Comparison of ENCODE assay signal across 8 mouse cellular contexts in the genomic region with DNA sequence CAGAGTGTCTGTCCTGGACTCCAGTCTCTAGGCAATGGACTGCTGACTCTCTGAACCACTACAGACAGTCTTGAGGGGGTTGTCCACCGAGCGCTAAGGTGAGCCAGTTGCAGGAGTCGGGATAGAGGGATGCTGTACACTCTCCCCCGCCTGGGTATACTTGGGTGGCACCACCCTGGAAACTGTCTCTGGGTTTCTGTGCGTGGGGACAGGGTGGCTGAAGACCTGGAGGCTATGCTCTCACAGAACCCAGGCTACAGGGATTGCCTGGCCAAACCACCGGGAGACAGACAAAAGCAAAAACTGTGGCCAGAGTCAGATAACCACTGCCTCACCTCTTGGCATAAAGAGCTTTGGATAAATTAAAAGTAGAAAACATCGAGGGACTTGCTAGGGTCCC. TPM values are rescaled to one million over a fixed set of nuclear protein-coding genes. Genes with fewer than 3 reads are reported as not detected.
DNase-seq lines count a peak whose midpoint lies in the region; ATAC-seq lines count a peak whose summit lies in the region.

No protein-coding gene starts in this region.

- peaks cover 17% of the 10 kb centered on the region for H3K36me3 ChIP-seq in kidney, embryonic 15.5 days
- H3K36me3 ChIP-seq in embryonic facial prominence, embryonic 13.5 days = peaks cover 27% of the 10 kb centered on the region
- H3K36me3 ChIP-seq in intestine, embryonic 14.5 days (ENCODE audit: control insufficient read depth, insufficient read depth, low read length) = peaks cover 10% of the 10 kb centered on the region; the same call in 1 of the 2 replicates
- H3K36me3 ChIP-seq in midbrain, embryonic 16.5 days (ENCODE audit: control insufficient read depth, insufficient read depth, low read length) = peaks cover 19% of the 10 kb centered on the region

- H3K4me3 ChIP-seq in kidney, embryonic 15.5 days (replicated peaks) = peak overlapping the region; percentile 68
- H3K4me3 ChIP-seq in embryonic facial prominence, embryonic 13.5 days = peak overlapping the region; percentile 76
- peak overlapping the region; percentile 69 for H3K4me3 ChIP-seq in intestine, embryonic 14.5 days (ENCODE audit: low read depth, low read length)
- H3K4me3 ChIP-seq in midbrain, embryonic 16.5 days (ENCODE audit: low read depth, low read length) = peak overlapping the region; percentile 85

- no peak for DNase-seq in kidney, postnatal 4 days
- DNase-seq in intestine, embryonic 14.5 days (ENCODE audit: low spot score) = no peak
- no peak for DNase-seq in left cerebral cortex, adult 9 months (ENCODE audit: low spot score in 2 of 2)
- no peak for DNase-seq in adrenal gland, postnatal 4 days (ENCODE audit: low spot score in 2 of 2)
- no peak for DNase-seq in urinary bladder, postnatal 10 days (ENCODE audit: low spot score)

- H3K9me3 ChIP-seq in kidney, embryonic 15.5 days (replicated peaks) = peaks cover 4% of the 10 kb centered on the region; the same call in 1 of the 2 replicates
- 0 out of 2 replicates have a peak, but pooled peaks cover 2% of the 10 kb centered on the region for H3K9me3 ChIP-seq in embryonic facial prominence, embryonic 13.5 days
- H3K9me3 ChIP-seq in intestine, embryonic 14.5 days (ENCODE audit: control insufficient read depth, low read length) = no peaks in the 10 kb centered on the region
- no peaks in the 10 kb centered on the region for H3K9me3 ChIP-seq in midbrain, embryonic 16.5 days (replicated peaks; ENCODE audit: control insufficient read depth, low read length, poor library complexity, severe bottlenecking)

- no peaks in the 10 kb centered on the region for H3K27me3 ChIP-seq in kidney, embryonic 15.5 days
- no peaks in the 10 kb centered on the region for H3K27me3 ChIP-seq in embryonic facial prominence, embryonic 13.5 days
- no peaks in the 10 kb centered on the region for H3K27me3 ChIP-seq in intestine, embryonic 14.5 days (replicated peaks; ENCODE audit: control insufficient read depth, insufficient read depth, low read length)
- no peaks in the 10 kb centered on the region for H3K27me3 ChIP-seq in midbrain, embryonic 16.5 days (ENCODE audit: control insufficient read depth, insufficient read depth, low read depth, low read length)

- no peak for ATAC-seq in kidney, embryonic 15.5 days (replicated peaks; ENCODE audit: low FRiP score)
- ATAC-seq in embryonic facial prominence, embryonic 13.5 days (ENCODE audit: insufficient number of reproducible peaks, insufficient read depth, low FRiP score, low TSS enrichment, low read depth) = no peak
- ATAC-seq in intestine, embryonic 14.5 days (replicated peaks; ENCODE audit: low FRiP score, low TSS enrichment, low read depth) = no peak
- peak; percentile 21; the same call in 1 of the 2 replicates for ATAC-seq in midbrain, embryonic 16.5 days

- H3K4me2 ChIP-seq in kidney, embryonic 15.5 days = peak overlapping the region; percentile 85
- peak overlapping the region; percentile 80 for H3K4me2 ChIP-seq in embryonic facial prominence, embryonic 13.5 days
- peak overlapping the region; percentile 89 for H3K4me2 ChIP-seq in intestine, embryonic 14.5 days (ENCODE audit: low read length)
- H3K4me2 ChIP-seq in midbrain, embryonic 16.5 days (ENCODE audit: low read length) = peak overlapping the region; percentile 65

- no peak overlapping the region for H3K27ac ChIP-seq in kidney, embryonic 15.5 days
- no peak overlapping the region for H3K27ac ChIP-seq in embryonic facial prominence, embryonic 13.5 days
- H3K27ac ChIP-seq in intestine, embryonic 14.5 days (ENCODE audit: low read depth) = no peak overlapping the region
- H3K27ac ChIP-seq in midbrain, embryonic 16.5 days (ENCODE audit: low read length) = no peak overlapping the region; the same call in 1 of the 2 replicates

- peaks cover 19% of the 10 kb centered on the region for H3K4me1 ChIP-seq in kidney, embryonic 15.5 days
- H3K4me1 ChIP-seq in embryonic facial prominence, embryonic 13.5 days = peaks cover 25% of the 10 kb centered on the region
- 0 out of 2 replicates have a peak, but pooled peaks cover 10% of the 10 kb centered on the region for H3K4me1 ChIP-seq in intestine, embryonic 14.5 days (replicated peaks; ENCODE audit: control insufficient read depth, insufficient read depth, low read length)
- H3K4me1 ChIP-seq in midbrain, embryonic 16.5 days (ENCODE audit: control insufficient read depth, insufficient read depth, low read length) = peaks cover 19% of the 10 kb centered on the region

- WGBS in kidney, embryonic 15.5 days = 84% methylated on average over 7 of the region's 7 CpGs
- 78% methylated on average over 7 of the region's 7 CpGs for WGBS in embryonic facial prominence, embryonic 13.5 days
- 85% methylated on average over 7 of the region's 7 CpGs for WGBS in intestine, embryonic 14.5 days
- WGBS in midbrain, embryonic 16.5 days = 81% methylated on average over 7 of the region's 7 CpGs

- H3K9ac ChIP-seq in kidney, embryonic 15.5 days = no peak overlapping the region
- H3K9ac ChIP-seq in embryonic facial prominence, embryonic 13.5 days = peak overlapping the region; percentile 95
- no peak overlapping the region for H3K9ac ChIP-seq in intestine, embryonic 14.5 days (ENCODE audit: low read length)
- H3K9ac ChIP-seq in midbrain, embryonic 16.5 days (ENCODE audit: low read depth, low read length) = peak overlapping the region; percentile 96

RNA-seq across cellular contexts. Expression of gene Tmem44, which starts 1.1 kb away (rescaled TPM):
- 15.0 and 18.6 TPM in 2 replicates for polyA plus RNA-seq in kidney, embryonic 15.5 days (2015; fragmentation: Nextera tagmentation; extraction: Ambion mirVana)
- polyA plus RNA-seq in embryonic facial prominence, embryonic 13.5 days (2015; fragmentation: Nextera tagmentation; extraction: Ambion mirVana) = 32.5 and 32.7 TPM in 2 replicates
- 15.0 and 15.6 TPM in 2 replicates for polyA plus RNA-seq in intestine, embryonic 14.5 days (2014; fragmentation: Nextera tagmentation; extraction: Ambion mirVana)
- polyA plus RNA-seq in midbrain, embryonic 16.5 days (2015; fragmentation: Nextera tagmentation; extraction: Ambion mirVana) = 81.1 and 84.7 TPM in 2 replicates
- 10 to 100 TPM; 11.0 to 11.7 TPM for total RNA-seq in adrenal gland, postnatal 4 days (2021)

RNA-seq across cellular contexts. Expression of gene Lsg1, which starts 37.9 kb away (rescaled TPM):
- 69.4 and 73.0 TPM in 2 replicates for polyA plus RNA-seq in kidney, embryonic 15.5 days (2015; fragmentation: Nextera tagmentation; extraction: Ambion mirVana)
- polyA plus RNA-seq in embryonic facial prominence, embryonic 13.5 days (2015; fragmentation: Nextera tagmentation; extraction: Ambion mirVana) = 72.1 and 78.2 TPM in 2 replicates
- polyA plus RNA-seq in intestine, embryonic 14.5 days (2014; fragmentation: Nextera tagmentation; extraction: Ambion mirVana) = 69.4 and 70.3 TPM in 2 replicates
- polyA plus RNA-seq in midbrain, embryonic 16.5 days (2015; fragmentation: Nextera tagmentation; extraction: Ambion mirVana) = 39.1 and 51.6 TPM in 2 replicates
- total RNA-seq in adrenal gland, postnatal 4 days (2021) = 10 to 100 TPM; 51.5 to 52.0 TPM

RNA-seq across cellular contexts. Expression of gene Fam43a, which starts 50.0 kb away (rescaled TPM):
- polyA plus RNA-seq in kidney, embryonic 15.5 days (2015; fragmentation: Nextera tagmentation; extraction: Ambion mirVana) = 22.5 and 25.1 TPM in 2 replicates
- 13.2 and 16.8 TPM in 2 replicates for polyA plus RNA-seq in embryonic facial prominence, embryonic 13.5 days (2015; fragmentation: Nextera tagmentation; extraction: Ambion mirVana)
- 5.9 and 6.8 TPM in 2 replicates for polyA plus RNA-seq in intestine, embryonic 14.5 days (2014; fragmentation: Nextera tagmentation; extraction: Ambion mirVana)
- polyA plus RNA-seq in midbrain, embryonic 16.5 days (2015; fragmentation: Nextera tagmentation; extraction: Ambion mirVana) = 15.6 and 15.8 TPM in 2 replicates
- 10 to 100 TPM; 45.6 to 51.8 TPM for total RNA-seq in adrenal gland, postnatal 4 days (2021)

Comparison
In these comparisons a context has a peak if more than half of its experiments do, and no peak if none do; other contexts are left out.
1. H3K9ac ChIP-seq: peak in embryonic facial prominence, embryonic 13.5 days (single experiment) and midbrain, embryonic 16.5 days (single experiment); none in kidney, embryonic 15.5 days (single experiment) and intestine, embryonic 14.5 days (single experiment).
2. Peak in every context shown above with its lines, with median percentiles within 50 percentile points of each other: H3K4me2 ChIP-seq and H3K4me3 ChIP-seq.